Mouse (Mus musculus) urinary bladder, adult 2 months (tissue): Measurements from ENCODE around the gene Rexo1. TPM values are rescaled to one million over a fixed set of nuclear protein-coding genes. Genes with fewer than 3 reads are reported as not detected.
A peak's percentile ranks its signal among the peaks of the same experiment; 100 is the strongest.
"Not testable (repeated sequence)": the region's sequence is repeated elsewhere in the genome, so short reads cannot be mapped to it uniquely, and the experiment has no call there.

Experiments
- DNase-seq: peaks from one replicate; pipeline ENCODE4 v3.0.0; 2022; ENCODE audit warnings: low spot score
- polyA plus RNA-seq: library from polyadenylated mRNA; depleted of rRNA; stranded (reverse); fragments of >200 nt; gene quantifications from 2 replicates; pipeline ENCODE4 v1.2.3, GENCODE M21; 2012; rRNA removed

Rexo1 gene
- polyA plus RNA-seq, result 21.2 and 26.6 TPM in 2 replicates

GRCm38 (mm10) chr10:80561116-80561944 lies at the start of gene Rexo1:
Rexo1 (minus strand) TSS chr10:80561560.
- peak; percentile 88 for DNase-seq

GRCm38 (mm10) chr10:80611024-80611423 lies 49.7 kb upstream of the Rexo1 start:
- DNase-seq, result no peak

GRCm38 (mm10) chr10:80610116-80610785 lies 48.9 kb upstream of the Rexo1 start:
- DNase-seq, result no peak

- no peak for DNase-seq
Observed at GRCm38 (mm10) chr10:80609269-80609924, 48.0 kb upstream of the Rexo1 start.

GRCm38 (mm10) chr10:80608435-80608834 lies 47.1 kb upstream of the Rexo1 start:
- DNase-seq, result no peak

GRCm38 (mm10) chr10:80606737-80607350 lies 45.5 kb upstream of the Rexo1 start:
- DNase-seq, result no peak

GRCm38 (mm10) chr10:80606306-80606705 lies 44.9 kb upstream of the Rexo1 start:
- no peak for DNase-seq

- not testable (repeated sequence) for DNase-seq
Observed at GRCm38 (mm10) chr10:80605721-80606120, 44.4 kb upstream of the Rexo1 start, which contains the start of gene Gm49322. Gm49322 (plus strand) TSS chr10:80606021.

- no peak for DNase-seq
Observed at GRCm38 (mm10) chr10:80604988-80605387, 43.6 kb upstream of the Rexo1 start.

- DNase-seq, result no peak
Observed at GRCm38 (mm10) chr10:80604001-80604509, 42.7 kb upstream of the Rexo1 start.

GRCm38 (mm10) chr10:80603364-80603763 lies 42.0 kb upstream of the Rexo1 start:
- no peak for DNase-seq

GRCm38 (mm10) chr10:80602698-80603325 lies 41.5 kb upstream of the Rexo1 start, which contains the start of the genes Scamp4 and Adat3:
Scamp4 (plus strand) TSS chr10:80602872.
Adat3 (plus strand) TSS chr10:80602880.
- DNase-seq, result peak; percentile 93

- DNase-seq, result no peak
Observed at GRCm38 (mm10) chr10:80596318-80596717, 35.0 kb upstream of the Rexo1 start.

GRCm38 (mm10) chr10:80589879-80590854 lies 28.8 kb upstream of the Rexo1 start, which contains the start of gene Abhd17a:
Abhd17a (minus strand) TSS chr10:80590341.
- DNase-seq, result peak; percentile 80

GRCm38 (mm10) chr10:80589127-80589878 lies 27.9 kb upstream of the Rexo1 start:
- no peak for DNase-seq

- no peak for DNase-seq
Observed at GRCm38 (mm10) chr10:80587305-80587657, 25.9 kb upstream of the Rexo1 start.

- no peak for DNase-seq
Observed at GRCm38 (mm10) chr10:80586407-80587304, 25.3 kb upstream of the Rexo1 start.

- no peak for DNase-seq
Observed at GRCm38 (mm10) chr10:80585581-80585980, 24.2 kb upstream of the Rexo1 start.
